Mouse (Mus musculus): ENCODE data around the gene Kirrel3.

Gene Kirrel3

DNA sequence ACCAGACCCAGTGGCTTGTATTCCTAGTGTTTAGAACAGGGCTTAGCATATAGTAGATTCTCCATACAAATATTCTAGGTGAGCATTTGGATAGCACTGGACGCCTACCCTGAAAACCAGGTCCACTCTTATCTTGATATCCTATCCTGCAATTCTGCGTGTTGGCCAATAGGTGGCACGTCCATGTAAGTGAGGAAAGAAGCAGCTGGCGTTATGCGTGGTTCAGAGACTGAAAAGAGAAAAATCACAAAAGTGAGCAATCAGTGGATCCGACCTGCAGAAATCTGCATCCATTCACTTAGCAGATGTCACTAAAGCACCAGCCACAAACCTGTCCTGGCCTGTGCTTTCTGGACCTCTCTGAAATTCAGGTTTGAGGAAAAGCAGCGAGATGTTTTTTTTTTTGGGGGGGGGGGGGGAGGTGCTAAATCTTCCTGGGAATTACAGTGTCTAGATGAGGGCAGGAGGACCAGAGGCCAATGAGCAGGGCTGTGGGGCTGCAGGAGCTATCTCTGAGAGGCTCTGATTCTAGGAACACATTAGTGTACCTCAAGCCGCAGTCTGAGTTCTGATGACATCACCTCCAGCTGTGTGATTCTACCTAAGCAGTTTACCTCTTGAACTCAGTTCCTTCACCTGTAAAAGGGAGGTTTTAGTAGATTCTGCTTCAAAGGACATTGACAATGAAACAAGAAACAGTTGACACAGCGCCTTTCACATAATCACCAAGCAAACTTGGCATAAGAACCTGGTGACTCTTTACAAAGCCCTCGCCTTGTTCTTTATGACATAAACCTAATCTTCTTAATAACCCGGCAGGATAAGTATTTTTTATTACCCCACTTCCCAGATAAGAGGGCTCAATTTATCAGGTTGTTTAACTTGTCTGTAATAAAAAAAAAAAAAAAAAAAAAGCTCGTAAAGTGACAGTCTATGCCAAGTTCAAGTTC is 498.1 kb downstream of the Kirrel3 start:
- DNase-seq (ENCODE audit: low spot score in 2 of 2): no peak

DNA sequence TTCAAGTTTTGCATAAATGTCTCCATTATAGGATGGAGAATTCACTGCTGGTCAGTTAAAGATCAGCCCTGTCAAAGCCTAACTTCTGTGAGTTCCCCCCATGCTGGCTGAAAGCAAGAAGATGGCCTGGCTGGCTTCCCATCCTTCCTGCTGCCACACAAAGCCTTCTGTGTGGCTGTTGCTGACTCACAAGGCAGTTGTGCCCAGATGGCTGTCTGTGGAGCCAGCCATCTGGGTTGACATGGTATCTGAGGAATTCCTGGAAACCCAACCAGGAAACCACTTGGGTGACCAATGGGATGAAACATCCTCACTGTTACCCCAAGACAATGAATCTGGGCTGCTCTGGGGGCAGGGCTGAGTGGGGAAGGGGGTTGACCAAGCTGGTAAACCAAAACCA is 500.5 kb downstream of the Kirrel3 start:
- DNase-seq (ENCODE audit: low spot score in 2 of 2): peak in 1 of 2 experiments; percentile 44

DNA sequence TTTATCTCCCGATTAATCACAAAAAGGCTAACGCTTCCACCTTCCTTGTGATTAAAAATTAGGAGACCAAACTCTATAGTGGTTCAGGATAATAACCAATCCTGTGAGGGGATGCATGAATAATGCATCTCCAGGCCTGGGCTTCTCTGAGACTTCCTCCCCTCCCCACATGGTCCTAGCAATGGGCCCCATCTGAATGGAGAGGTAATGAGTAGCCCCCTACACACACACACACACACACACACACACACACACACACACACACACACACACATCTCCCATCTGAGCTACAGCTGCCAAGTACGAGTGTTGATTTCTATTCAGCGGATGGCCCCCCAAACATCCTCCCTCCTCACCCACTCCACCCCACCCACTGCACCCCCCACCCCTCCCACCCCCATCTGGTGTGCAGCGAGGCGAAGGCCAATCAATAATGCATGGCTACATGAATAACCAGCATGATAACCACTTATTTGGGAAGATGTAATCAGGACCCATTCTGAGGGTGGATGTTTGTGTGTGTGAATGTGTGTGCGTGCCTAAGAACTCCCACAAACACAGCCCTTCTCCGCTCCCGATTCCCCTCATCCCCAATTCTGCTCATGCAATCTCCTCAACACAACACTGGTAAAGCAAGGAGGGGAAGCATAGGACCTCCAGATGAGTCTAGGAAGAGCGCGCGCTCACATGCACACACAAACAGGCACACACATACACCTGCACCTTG is 501.9 kb downstream of the Kirrel3 start:
- no peak for DNase-seq (ENCODE audit: low spot score in 2 of 2)

DNA sequence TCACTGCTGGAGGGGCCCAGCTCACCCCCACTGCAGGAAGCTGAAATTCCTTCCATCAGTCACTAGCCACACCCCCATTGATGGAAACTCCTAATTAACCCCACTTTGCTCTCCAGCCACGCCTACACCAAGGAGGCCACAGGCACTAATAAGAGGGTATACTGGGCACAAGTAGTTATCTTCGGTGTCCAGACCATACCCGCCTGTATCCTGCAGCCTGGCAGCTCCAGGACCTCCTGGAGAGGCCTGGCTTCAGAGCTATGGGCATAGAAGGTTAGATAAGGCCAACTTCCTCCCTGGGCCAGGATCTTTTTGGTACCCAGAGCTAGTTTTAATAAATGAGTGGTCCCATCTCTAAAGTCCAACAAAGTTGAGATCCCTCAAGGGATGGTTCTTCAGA is 503.0 kb downstream of the Kirrel3 start:
- DNase-seq (ENCODE audit: low spot score in 2 of 2): no peak

DNA sequence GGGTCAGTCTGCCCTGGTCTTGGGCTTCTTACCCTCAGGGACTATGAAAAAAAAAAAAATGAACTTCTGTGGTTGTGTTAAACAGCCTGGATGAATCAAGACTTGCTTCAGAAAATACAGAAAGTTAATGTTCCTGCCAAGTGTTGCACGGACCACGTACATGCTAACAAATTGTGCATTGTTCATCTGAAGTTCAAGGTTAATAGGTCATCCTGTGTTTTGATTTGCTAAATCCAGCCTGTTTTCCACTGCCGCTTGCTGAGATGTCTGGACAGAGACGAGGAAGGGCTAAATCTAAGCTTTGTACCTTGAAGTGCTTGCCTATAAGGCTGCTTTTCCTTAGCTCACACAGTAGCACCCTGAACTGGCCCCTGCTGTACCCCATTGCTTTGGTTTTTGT is 506.5 kb downstream of the Kirrel3 start:
- DNase-seq (ENCODE audit: low spot score in 2 of 2): no peak

DNA sequence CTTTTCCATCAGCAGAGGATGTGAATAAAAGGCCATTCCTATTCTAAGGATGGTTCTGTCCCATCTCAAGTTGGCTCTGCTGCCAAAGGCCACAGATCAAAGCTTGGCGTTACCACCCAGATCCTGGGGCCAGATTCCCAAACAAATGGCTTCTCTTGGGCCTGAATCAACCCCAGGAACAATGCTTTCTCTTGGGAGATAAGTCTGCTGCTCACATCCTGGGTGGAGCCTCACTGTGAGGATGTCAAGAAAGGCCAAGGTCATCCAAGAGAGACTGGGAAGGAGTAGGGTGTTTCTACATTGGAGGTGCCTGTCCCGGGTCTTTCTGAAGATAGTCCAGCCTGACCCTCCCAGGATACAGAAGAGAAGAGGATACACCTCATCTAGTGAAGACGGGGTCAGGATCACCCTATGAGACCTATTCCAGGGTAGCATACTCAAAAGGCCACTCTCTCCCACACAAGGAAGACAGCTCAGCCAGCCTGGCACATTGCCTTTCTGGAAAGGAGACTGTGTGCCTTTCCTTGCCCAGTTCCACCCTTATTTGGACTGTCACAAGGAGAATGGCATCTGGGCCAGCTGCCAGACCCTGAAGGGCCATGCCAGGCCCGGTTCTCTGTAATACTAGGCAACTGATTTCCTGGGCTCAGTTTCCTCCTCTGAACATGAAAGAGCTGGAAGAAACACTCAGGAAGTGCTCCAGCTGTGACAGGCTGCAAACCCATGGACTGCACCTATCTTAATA is 507.9 kb downstream of the Kirrel3 start:
- DNase-seq (ENCODE audit: low spot score in 2 of 2): peak; percentile 55 to 62

DNA sequence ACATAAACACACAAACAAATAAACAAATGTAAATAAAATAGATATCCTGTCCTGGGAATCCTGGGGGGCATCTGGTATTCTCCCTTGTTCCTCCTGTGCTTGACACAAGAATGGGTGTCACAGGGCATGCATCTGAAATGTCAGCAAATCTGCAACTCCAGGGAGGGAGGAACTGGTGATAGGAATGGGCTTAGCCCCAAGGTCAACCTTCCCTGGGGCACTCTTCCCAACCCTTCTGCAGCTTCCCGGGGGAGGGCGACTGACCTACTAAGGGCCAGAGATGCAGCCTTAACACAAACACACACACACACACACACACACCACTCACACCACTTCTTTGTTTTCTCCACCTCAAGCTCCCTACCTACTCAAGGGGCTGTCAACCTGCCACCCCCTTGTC is 509.4 kb downstream of the Kirrel3 start:
- DNase-seq (ENCODE audit: low spot score in 2 of 2): no peak

DNA sequence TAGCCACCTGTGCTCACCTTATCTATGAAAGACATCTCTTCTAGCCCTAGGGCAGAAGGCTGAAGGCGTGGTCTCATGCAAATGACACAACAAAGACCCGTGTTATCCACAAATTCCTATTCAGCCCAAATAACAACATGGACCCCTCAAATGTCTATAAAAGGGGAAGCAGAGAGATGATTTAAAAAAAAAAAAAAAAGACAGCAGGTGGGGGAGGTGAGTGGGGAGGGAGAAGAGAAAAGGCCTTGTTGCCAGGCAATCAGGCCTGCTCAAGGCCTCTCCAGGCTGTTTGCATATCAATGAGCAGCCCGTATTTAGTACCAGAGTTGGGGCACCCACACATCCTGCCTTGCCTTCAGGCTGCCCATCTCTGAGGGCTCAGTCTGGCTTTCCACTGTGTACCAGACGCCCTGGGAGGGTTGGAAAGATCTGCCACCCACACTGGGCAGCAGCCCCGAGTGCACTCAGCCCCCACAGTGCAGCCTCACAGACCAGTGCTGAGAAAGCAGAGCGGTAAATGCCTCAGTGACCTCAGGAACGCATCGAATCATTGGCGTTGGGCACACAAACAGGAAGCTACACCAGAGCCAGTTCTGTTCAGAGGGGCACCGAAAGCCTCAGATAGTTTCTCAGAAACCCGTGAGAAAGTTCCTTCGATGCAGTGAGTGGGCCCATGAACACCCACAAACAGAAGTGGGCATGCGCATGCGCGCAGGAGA is 510.1 kb downstream of the Kirrel3 start:
- DNase-seq (ENCODE audit: low spot score in 2 of 2): peak in 1 of 2 experiments; percentile 41

DNA sequence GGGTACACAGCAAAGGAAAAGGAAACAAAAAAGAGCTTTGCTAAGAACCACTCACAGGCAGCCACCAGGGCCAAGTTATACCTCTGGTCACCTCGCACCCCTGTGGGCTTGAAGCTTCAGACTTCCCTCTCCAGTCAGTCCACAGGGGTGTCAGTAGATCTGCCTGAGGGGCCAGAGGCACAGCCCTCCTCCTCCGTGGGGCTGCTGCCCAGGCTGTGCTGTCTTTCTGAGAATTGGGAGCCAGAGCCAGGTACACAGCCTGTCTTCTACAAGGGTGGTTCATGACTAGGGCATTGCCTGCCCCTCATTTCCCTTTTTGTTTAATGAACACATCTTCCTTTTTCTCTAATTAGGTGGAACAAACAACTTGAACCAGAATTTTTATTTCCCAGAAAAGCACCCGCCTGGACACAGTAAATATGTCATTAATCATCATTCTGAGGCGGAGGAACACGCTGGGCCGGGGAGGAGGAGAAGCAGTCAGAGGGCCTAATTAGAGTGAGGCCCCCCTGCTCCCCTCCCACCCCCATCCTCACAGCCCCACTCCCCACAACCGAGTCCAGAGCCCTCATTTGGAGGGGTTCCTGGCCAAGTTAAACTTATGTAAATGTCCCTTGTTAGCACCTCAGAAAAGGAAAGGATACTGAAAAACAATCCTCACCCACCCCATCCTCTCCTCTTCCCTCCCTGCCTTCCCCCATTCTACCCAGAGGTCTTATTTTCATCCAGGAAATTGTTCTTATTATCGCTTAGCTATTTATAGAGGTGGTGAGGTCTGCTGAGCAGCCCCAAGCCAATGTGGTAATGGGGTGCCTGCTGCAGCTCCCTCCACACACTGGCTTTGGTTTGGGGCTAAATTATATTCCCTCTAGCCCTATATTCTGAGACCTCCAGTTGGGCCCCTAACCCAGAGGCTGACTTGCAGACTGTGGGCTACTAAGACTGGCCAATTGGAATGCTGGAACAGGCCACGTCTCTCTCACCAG is 512.5 kb downstream of the Kirrel3 start:
- DNase-seq (ENCODE audit: low spot score in 2 of 2): no peak

DNA sequence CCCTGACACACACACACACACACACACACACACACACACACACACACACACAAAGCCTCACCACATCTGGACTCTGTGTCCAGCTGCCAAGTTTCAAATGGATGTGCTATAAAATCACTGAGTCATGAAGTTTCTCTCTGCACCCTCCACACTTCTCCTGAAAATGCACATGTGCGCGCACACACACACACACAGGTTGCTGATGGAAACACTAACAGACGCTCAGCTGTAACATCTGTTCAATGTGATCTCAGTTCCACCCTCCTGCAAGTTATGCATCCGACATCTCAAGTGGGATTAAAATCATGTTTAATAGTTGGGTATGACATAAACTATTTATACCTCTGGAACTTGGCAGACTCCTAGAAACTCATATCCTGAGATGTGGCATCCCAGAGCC is 518.4 kb downstream of the Kirrel3 start:
- no peak for DNase-seq (ENCODE audit: low spot score in 2 of 2)

DNA sequence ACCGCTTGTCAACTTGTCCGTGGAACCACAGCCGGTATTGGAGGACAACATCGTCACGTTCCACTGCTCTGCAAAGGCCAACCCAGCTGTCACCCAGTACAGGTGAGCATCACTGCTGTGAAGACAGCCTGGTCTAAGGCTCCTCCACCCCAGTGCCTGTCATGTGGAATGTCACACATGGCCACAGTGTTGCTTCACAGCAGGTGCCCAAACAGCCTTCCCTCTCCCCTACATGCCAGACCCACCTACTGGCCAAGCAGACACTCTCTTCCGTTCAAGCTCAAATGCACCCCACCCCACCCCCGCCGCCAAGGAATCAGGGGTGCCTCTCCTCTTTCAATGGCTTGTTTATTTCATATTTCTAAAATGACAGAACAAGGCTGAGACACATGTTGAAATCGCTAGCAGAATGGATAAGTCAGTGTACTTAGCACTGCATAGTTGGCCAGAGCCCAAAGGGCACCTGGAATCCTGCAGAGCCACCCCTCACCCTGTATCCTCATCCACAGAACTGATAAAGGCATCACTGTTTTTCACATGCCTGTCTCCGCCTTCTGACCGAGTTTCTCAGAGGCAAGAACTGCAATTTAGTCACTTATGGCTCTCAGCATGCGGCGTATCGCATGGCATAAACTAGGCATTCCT is 522.1 kb downstream of the Kirrel3 start:
- DNase-seq (ENCODE audit: low spot score in 2 of 2): no peak

DNA sequence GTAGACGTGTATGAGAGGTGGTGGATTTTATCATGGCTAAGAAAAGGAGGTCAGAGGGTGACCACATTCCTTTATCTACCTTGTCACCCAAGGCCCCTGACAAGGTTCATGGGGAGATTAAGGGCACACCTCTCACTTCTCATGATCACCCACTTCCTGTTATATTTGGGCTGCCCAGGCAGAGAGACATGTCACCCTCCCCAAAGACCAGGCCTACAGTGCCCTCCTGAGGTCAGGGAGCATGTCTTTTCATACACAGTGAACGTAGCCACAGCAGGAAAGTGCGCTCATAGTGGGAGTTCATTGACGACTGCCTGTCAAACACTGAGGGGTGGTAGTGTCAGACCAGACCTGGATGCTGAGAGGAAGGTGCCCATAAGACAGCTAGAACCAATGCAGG is 531.1 kb downstream of the Kirrel3 start:
- no peak for DNase-seq (ENCODE audit: low spot score in 2 of 2)

DNA sequence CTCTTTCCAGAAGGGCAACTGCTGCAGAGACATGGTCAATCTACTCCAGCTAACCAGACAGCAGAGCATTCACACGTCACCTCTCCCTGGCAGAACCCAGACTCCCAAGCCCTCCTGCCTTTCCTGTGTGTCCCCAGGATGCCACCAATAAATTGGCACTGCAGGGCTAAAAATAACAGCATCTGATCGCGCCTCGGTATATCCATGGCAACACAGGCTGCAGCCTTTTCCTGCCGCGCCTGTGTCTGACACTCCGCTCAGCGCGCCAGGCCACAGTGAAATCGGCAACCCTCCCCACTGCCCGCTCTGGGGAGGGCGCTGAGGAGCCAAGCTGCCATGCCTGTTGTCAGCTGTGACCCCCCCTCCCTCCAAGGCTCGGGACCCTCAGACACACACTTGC is 531.9 kb downstream of the Kirrel3 start:
- DNase-seq (ENCODE audit: low spot score in 2 of 2): peak; percentile 36 to 48

DNA sequence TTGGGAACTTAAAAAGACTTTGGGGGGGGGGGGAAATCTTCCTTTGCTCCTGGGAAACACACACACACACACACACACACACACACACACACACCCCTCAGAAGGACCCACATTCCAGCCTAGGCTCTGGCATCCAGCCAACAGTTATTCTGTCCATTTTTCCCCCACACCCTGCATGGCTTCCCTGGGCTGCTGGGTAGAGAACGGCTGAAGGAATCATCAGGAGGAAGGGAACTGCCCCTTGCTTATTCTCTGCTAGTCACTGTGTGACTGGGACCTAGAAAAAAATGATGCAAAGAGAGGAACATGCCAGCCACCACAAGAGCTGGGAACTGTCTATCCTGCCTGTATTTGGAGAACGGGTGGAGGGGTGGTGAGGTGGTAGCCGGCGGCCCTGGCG is 532.4 kb downstream of the Kirrel3 start:
- DNase-seq (ENCODE audit: low spot score in 2 of 2): no peak

DNA sequence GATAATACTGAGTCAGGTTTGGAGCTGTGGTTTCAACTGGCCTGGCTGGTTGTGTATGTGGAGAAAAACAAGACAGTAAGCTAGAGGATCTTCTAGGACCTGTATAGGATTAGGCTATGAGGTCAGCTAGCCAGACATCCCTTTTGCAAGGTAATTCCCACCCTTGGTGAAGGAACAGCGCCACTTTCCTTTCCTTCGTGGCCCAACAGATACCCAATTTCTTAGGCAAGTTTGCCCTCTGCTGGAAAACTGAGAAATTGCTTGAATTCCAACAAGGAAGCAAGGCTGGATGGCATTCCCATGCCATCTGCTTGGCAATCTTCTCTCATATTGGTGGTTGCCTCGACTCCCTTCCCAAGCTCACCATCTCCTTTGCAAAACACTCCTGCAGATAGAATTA is 533.7 kb downstream of the Kirrel3 start:
- DNase-seq (ENCODE audit: low spot score in 2 of 2): peak; percentile 31 to 67

DNA sequence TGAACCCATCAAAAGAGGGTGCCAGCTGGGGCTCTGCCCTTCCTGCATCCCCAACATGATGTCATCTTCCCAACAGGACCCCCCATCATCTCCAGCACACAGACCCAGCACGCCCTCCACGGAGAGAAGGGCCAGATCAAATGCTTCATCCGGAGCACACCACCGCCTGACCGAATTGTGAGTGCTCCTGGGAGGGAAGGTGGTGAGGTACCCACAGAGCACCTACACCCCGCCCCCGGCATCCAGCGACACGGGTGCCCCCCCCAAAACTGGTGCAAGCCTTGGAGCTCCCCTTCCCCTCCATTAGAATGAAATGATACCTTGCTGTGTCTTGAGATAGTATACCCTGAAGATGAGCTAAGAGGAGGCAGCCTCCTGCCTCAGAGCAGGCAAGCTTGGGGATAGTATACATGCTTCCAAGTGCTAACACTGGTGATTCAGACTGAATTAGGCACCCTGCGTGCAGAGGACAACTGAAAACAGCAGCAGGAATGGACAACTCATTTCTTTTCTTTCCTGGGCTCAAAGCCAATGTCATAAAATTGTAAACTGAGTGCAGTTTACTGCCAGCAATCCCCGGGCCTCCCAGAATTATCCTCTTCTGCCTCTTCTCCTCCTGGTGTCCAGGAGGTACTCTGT is 534.4 kb downstream of the Kirrel3 start:
- DNase-seq (ENCODE audit: low spot score in 2 of 2): no peak

DNA sequence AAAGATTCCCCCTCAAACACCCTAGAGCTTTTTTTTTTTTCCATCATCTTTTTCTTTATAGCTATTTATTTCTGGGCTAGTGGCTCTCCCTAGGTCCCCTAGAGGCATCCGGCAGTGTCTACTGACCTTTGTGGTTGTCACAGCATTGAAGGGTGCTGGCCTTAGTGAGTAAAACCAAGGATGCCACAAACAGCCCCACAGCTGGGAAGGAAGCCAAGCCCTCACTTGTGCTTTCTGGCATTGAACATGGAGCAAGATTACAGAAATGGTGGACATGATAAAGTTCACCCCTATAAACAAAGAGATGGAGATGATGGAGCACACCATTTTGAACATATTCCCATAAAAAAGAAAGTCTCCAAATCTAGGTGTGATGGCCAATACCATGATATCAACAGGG is 536.0 kb downstream of the Kirrel3 start:
- DNase-seq (ENCODE audit: low spot score in 2 of 2): no peak

DNA sequence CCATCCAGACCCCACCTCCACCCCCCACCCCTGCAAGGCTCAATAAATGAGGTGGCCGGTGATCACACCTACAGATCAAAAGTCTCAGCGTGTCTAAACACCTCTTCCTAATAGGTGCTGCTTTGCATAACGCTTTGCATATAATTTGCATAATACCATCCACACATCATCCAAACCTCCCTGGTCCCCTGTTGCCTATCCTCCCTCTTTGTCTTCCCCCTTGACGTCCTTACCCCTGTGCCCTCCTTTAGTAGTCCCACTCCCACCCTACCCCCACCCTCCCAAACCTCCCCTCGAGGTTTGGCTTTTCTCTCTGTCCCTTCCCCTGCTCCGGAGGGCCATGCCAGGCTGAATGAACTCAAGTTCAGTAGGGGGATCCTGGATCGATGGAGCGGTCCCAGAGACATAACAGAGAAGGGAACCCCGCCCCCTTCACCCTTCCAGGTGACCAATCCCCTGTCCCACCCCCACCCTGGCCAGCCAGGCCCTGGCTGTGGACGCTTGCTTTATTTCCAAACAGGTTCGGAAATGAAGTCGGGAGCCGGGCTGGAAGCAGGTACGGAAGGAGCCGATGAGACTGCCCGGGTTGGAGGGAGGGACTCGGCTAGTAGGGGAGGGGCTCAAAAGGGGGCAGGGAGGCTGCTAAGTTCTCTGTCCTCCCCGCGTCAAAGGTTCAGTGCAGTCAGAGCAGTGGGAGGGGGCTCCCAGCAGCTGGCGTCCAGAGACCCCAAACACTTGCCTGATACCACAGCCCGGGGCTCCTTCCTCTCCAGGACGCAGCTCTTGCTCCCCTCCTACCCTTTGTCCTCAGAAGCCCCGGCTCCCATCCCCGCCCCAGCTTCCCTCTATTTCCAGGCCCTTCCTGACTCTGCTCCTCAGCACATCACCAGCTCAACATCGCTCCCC is 539.1 kb downstream of the Kirrel3 start:
- no peak for DNase-seq (ENCODE audit: low spot score in 2 of 2)

Data from frontal cortex, postnatal 25 days (tissue).